Mouse (Mus musculus): ENCODE data around the gene Rph3a. TPM values are rescaled to one million over a fixed set of nuclear protein-coding genes. Genes with fewer than 3 reads are reported as not detected.
"Not testable (repeated sequence)": the region's sequence is repeated elsewhere in the genome, so short reads cannot be mapped to it uniquely, and the experiment has no call there.

Rph3a gene
- polyA plus RNA-seq, 1 experiment from 2014 or later, result 2.2 TPM

- not testable (repeated sequence) for H3K4me3 ChIP-seq; H3K4me1 ChIP-seq (replicated peaks); DNase-seq (ENCODE audit: low spot score); H3K27ac ChIP-seq; H3K36me3 ChIP-seq; H3K27me3 ChIP-seq (ENCODE audit: insufficient read depth, poor library complexity, severe bottlenecking); H3K9me3 ChIP-seq
- 75% methylated on average over 2 of the region's 2 CpGs for WGBS
These were observed 83.6 kb downstream of the Rph3a start for GRCm38 (mm10) chr5:120926311-120926710.

DNA sequence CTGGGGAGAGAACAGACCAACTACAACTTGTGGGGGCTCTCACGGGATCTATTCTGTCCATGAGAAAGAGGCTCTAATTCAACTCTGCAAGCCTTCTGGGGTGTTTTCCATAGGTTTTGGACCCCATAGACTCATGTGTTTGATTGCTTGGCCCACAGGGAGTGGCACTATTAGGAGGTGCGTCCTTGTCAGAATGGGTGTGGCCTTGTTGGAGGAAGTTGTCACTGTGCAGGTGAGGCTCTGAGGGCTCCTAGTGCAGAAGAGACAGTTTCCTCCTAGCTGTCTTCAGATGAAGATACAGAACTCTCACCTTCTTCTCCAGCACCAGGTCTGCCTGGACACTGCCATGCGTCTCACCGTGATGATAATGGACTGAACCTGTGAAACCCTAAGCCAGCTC, 85.4 kb downstream of the Rph3a start:
- H3K9me3 ChIP-seq; H3K4me1 ChIP-seq (replicated peaks); DNase-seq (ENCODE audit: low spot score); H3K4me3 ChIP-seq; H3K27ac ChIP-seq; H3K36me3 ChIP-seq; H3K27me3 ChIP-seq (ENCODE audit: insufficient read depth, poor library complexity, severe bottlenecking): not testable (repeated sequence)
- WGBS, result 85% methylated on average over 4 of the region's 4 CpGs

GRCm38 (mm10) chr5:120923969-120924368, 85.9 kb downstream of the Rph3a start:
- no peak overlapping the region for H3K27ac ChIP-seq
- no peak overlapping the region for H3K4me3 ChIP-seq
- no peaks in the 10 kb centered on the region for H3K36me3 ChIP-seq
- peaks cover 4% of the 10 kb centered on the region; the same call in 1 of the 2 replicates for H3K4me1 ChIP-seq (replicated peaks)
- no peaks in the 10 kb centered on the region for H3K27me3 ChIP-seq (ENCODE audit: insufficient read depth, poor library complexity, severe bottlenecking)
- DNase-seq (ENCODE audit: low spot score), result no peak
- WGBS, result 81% methylated on average over 4 of the region's 4 CpGs
- H3K9me3 ChIP-seq, result no peaks in the 10 kb centered on the region

DNA sequence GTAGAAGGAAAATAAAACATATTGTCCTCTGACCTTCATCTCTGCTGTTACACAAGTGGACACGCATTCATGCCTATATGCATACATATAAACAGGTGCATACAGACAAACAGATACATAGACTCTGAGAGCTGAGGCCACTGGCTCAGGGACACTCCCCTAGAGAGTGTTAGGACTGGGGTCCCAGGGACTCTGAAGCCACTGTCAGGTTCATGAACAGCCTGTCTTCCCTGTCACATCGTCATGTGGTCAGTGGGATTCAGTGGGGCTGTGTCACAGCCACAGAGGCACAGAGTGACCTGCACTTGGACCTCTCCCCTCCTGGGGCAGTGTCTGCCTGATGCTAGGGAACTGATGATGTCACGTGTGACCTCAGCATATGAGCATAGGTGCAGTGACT, 89.6 kb downstream of the Rph3a start:
- H3K4me3 ChIP-seq, result no peak overlapping the region
- WGBS, result 77% methylated on average over 3 of the region's 3 CpGs
- no peaks in the 10 kb centered on the region for H3K36me3 ChIP-seq
- no peaks in the 10 kb centered on the region for H3K27me3 ChIP-seq (ENCODE audit: insufficient read depth, poor library complexity, severe bottlenecking)
- H3K4me1 ChIP-seq (replicated peaks), result no peaks in the 10 kb centered on the region
- no peak for DNase-seq (ENCODE audit: low spot score)
- no peak overlapping the region for H3K27ac ChIP-seq
- H3K9me3 ChIP-seq, result no peaks in the 10 kb centered on the region

GRCm38 (mm10) chr5:120919156-120919935, 90.5 kb downstream of the Rph3a start:
- H3K27me3 ChIP-seq (ENCODE audit: insufficient read depth, poor library complexity, severe bottlenecking); H3K36me3 ChIP-seq; H3K4me1 ChIP-seq (replicated peaks); DNase-seq (ENCODE audit: low spot score); H3K9me3 ChIP-seq; H3K27ac ChIP-seq; H3K4me3 ChIP-seq: not testable (repeated sequence)
- WGBS, result 70% methylated on average over 2 of the region's 2 CpGs

- not testable (repeated sequence) for H3K36me3 ChIP-seq; H3K4me3 ChIP-seq; DNase-seq (ENCODE audit: low spot score); H3K4me1 ChIP-seq (replicated peaks); H3K27me3 ChIP-seq (ENCODE audit: insufficient read depth, poor library complexity, severe bottlenecking); H3K9me3 ChIP-seq; H3K27ac ChIP-seq
- WGBS, result 62% methylated on average over 8 of the region's 8 CpGs
These were observed 95.7 kb downstream of the Rph3a start, which contains the start of gene Oas1d for GRCm38 (mm10) chr5:120914204-120914603. Gene Oas1d (plus strand): TSS chr5:120914536.

- 0 out of 2 replicates have a peak, but pooled peaks cover 2% of the 10 kb centered on the region for H3K9me3 ChIP-seq
- no peak for DNase-seq (ENCODE audit: low spot score)
- H3K4me1 ChIP-seq (replicated peaks), result no peaks in the 10 kb centered on the region
- 48% methylated on average over 7 of the region's 7 CpGs for WGBS
- no peak overlapping the region for H3K27ac ChIP-seq
- no peaks in the 10 kb centered on the region for H3K27me3 ChIP-seq (ENCODE audit: insufficient read depth, poor library complexity, severe bottlenecking)
- H3K36me3 ChIP-seq, result no peaks in the 10 kb centered on the region
- H3K4me3 ChIP-seq, result no peak overlapping the region
These were observed 101.5 kb downstream of the Rph3a start for GRCm38 (mm10) chr5:120908196-120908920.

GRCm38 (mm10) chr5:120906791-120907733, 102.8 kb downstream of the Rph3a start, which contains the start of gene Oas1a:
Gene Oas1a (minus strand): TSS chr5:120907521.
- DNase-seq (ENCODE audit: low spot score); H3K4me3 ChIP-seq; H3K27ac ChIP-seq; H3K27me3 ChIP-seq (ENCODE audit: insufficient read depth, poor library complexity, severe bottlenecking); H3K36me3 ChIP-seq; H3K4me1 ChIP-seq (replicated peaks); H3K9me3 ChIP-seq: not testable (repeated sequence)
- 33% methylated on average over 9 of the region's 12 CpGs for WGBS

GRCm38 (mm10) chr5:120902056-120902455, 107.8 kb downstream of the Rph3a start:
- no peaks in the 10 kb centered on the region for H3K36me3 ChIP-seq
- no peak for DNase-seq (ENCODE audit: low spot score)

DNA sequence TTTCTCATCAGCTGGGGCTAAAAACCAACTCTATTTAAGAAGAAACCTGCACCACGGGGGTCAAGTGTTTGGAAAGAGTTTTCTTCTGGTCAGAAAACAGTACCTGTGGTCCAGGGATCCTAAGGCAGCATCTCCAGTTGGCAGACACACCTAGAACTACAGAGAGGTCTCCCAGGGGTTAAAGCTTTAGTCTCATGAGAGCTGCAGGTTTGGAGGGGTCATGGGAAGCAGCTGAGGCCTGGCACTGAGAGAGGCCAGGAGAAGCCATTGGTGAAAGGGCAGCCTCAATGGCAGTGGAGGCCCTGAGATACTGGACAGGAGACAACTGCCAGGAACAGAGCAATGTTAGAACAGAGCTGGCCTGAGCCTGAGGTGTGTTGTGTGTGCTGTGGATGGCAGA, 109.2 kb downstream of the Rph3a start:
- H3K27me3 ChIP-seq (ENCODE audit: insufficient read depth, poor library complexity, severe bottlenecking), result no peaks in the 10 kb centered on the region
- H3K27ac ChIP-seq, result no peak overlapping the region
- no peak overlapping the region for H3K4me3 ChIP-seq
- H3K36me3 ChIP-seq, result no peaks in the 10 kb centered on the region
- H3K4me1 ChIP-seq (replicated peaks), result no peaks in the 10 kb centered on the region
- WGBS, result 60% methylated on average over 1 of the region's 1 CpGs
- DNase-seq (ENCODE audit: low spot score), result no peak
- no peaks in the 10 kb centered on the region for H3K9me3 ChIP-seq

More at GRCm38 (mm10) chr5:120902056-120902455, 107.8 kb downstream of the Rph3a start:
- H3K4me3 ChIP-seq, result no peak overlapping the region
- no peak overlapping the region for H3K27ac ChIP-seq
- 95% methylated on average over 5 of the region's 5 CpGs for WGBS
- H3K27me3 ChIP-seq (ENCODE audit: insufficient read depth, poor library complexity, severe bottlenecking), result no peaks in the 10 kb centered on the region
- H3K9me3 ChIP-seq, result no peaks in the 10 kb centered on the region
- H3K4me1 ChIP-seq (replicated peaks), result no peaks in the 10 kb centered on the region

- Histone ChIP-seq H3K4me1 (replicated peaks) (no peaks in the 10 kb centered on the region), H3K27me3 (ENCODE audit: insufficient read depth, poor library complexity, severe bottlenecking) (no peaks in the 10 kb centered on the region), H3K27ac (no peak overlapping the region), H3K36me3 (no peaks in the 10 kb centered on the region), H3K9me3 (no peaks in the 10 kb centered on the region), H3K4me3 (no peak overlapping the region)
- no peak for DNase-seq (ENCODE audit: low spot score)
These were observed 111.2 kb downstream of the Rph3a start for GRCm38 (mm10) chr5:120898726-120899125.

GRCm38 (mm10) chr5:120898307-120898706, 111.6 kb downstream of the Rph3a start:
- WGBS, result 83% methylated on average over 6 of the region's 6 CpGs

More at GRCm38 (mm10) chr5:120898307-120898706, 111.6 kb downstream of the Rph3a start:
- Histone ChIP-seq H3K27ac (no peak overlapping the region), H3K36me3 (no peaks in the 10 kb centered on the region), H3K27me3 (ENCODE audit: insufficient read depth, poor library complexity, severe bottlenecking) (no peaks in the 10 kb centered on the region), H3K9me3 (no peaks in the 10 kb centered on the region), H3K4me3 (no peak overlapping the region), H3K4me1 (replicated peaks) (no peaks in the 10 kb centered on the region)
- no peak for DNase-seq (ENCODE audit: low spot score)

All from hindbrain, embryonic 10.5 days (tissue).